Mouse (Mus musculus) right cerebral cortex, postnatal 14 days (tissue): ENCODE measurements around the gene Slc25a54.

Source experiments
- DNase-seq: peaks from one replicate; pipeline ENCODE4 v3.0.0; 2022

Slc25a54 gene

DNA sequence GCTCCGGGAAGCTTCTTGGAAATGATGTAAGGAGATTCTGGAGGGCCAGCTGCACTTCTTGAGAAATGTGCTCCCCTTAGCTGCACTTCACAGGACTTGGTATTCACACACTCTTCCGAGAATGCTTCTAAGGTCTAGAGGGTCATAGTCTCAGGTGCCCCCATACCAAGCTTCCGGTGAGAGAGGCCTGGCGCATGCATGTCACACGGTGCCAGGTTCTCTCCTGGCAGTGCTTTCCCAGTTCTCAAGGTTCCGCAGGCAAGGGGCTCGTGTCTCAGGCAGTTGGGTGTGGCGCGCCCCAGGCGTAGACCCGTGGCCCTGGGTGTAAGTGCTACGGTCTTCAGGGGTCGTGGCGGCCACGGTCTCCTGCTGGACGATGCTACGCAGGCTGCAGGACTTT, at the start of gene Slc25a54:
Slc25a54 (plus strand) TSS at position 301 of the 400 bp plus-strand sequence.
- DNase-seq: no peak

- no peak for DNase-seq
Measured at GRCm38 (mm10) chr3:109030817-109031216, 49.5 kb upstream of the Slc25a54 start.

- no peak for DNase-seq
Measured at GRCm38 (mm10) chr3:109031626-109032025, 48.6 kb upstream of the Slc25a54 start.

- DNase-seq: no peak
Measured at GRCm38 (mm10) chr3:109032306-109032705, 48.0 kb upstream of the Slc25a54 start.

DNA sequence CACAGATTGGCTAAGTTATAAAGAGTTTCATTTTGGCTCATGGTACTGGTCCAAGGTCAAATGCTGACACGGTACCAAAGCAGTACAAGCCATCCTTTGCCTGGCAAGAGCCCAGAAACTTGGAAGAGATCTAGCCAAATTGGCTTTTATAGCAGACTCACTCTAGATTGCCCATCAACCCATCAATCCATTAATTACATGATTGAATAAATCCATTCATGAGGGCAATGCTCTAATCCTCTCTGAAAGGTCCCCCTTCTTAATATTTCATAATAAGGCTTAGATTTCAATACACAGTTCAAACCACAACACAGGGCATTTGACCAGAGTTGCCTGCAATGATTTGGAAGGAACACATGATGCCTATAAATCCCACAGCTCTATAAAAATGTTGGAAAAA, 45.9 kb upstream of the Slc25a54 start:
- no peak for DNase-seq

GRCm38 (mm10) chr3:109040908-109041307, 39.4 kb upstream of the Slc25a54 start:
- DNase-seq: no peak

- no peak for DNase-seq
Measured at GRCm38 (mm10) chr3:109043395-109043794, 36.9 kb upstream of the Slc25a54 start.

DNA sequence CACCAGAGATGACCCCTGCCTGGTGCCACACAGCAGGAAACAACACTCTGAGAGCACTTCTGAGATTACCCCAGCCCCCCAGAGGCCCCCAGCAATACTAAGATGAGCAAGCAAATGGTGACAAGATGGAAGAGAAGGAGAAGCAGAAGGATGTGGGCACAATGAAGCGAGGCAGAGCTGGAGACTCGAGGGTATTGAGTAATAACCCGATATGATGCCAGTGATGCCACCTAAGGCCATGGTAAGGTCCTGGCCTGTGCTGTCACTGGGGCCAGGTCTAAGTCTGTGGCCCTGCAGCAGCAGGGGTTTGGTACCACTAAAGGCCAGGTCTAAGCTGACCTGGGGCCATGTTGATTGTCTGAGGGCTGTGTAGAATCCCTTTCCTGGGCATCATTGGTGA, 33.8 kb upstream of the Slc25a54 start:
- no peak for DNase-seq

DNA sequence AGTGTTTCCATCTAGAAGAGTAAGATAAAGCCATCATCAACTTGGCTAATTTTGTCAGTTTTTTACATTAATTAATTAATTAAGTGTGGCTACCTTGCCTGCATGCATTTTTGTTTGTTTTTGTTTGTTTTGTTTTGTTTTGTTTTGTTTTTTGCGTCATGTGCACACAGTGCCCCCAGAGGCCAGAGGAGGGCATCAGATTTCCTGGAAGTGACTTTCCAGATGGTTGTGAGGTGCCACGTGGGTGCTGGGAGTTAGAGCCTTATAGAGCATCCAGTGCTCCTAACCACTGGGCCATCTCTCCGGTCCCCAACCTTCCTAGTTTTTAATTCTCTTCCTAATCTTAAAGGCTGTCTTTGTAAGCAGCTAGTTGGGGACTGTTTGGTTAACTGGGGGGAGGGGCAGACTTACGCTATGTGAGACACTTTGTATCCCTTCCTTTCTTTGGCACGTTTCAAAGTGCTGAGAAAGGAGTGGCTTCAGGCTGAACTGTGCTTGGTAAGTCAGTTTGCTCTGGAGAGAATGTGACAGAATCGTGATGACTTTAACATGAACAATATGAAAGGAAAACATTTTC, 32.5 kb upstream of the Slc25a54 start:
- no peak for DNase-seq

GRCm38 (mm10) chr3:109051056-109051945, 29.0 kb upstream of the Slc25a54 start:
- DNase-seq: no peak

GRCm38 (mm10) chr3:109051946-109052331, 28.3 kb upstream of the Slc25a54 start:
- no peak for DNase-seq

- no peak for DNase-seq
Measured at GRCm38 (mm10) chr3:109059903-109060302, 20.4 kb upstream of the Slc25a54 start.

GRCm38 (mm10) chr3:109062391-109062790, 17.9 kb upstream of the Slc25a54 start:
- no peak for DNase-seq

GRCm38 (mm10) chr3:109062989-109063388, 17.3 kb upstream of the Slc25a54 start:
- no peak for DNase-seq

GRCm38 (mm10) chr3:109084418-109084817, 4.1 kb downstream of the Slc25a54 start:
- no peak for DNase-seq

DNA sequence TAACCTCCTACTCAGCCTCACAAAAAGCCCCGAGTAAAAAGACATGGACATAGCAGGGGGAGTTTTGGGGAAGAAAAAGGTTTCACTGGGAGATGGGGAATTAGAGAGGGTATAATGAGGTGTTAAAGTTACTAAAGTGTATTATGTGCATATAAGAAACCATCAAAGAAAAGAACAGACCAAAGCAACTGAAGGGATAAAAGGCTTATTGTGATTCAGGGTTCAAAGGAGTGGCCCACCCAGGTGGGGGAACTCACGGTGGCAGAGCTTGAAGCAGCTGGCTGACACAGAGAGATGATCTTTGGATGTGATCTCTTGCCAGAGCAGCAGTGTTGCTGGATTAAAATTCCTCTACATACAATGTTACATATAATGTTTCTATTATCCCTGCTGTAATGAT, 8.2 kb downstream of the Slc25a54 start:
- DNase-seq: no peak

DNA sequence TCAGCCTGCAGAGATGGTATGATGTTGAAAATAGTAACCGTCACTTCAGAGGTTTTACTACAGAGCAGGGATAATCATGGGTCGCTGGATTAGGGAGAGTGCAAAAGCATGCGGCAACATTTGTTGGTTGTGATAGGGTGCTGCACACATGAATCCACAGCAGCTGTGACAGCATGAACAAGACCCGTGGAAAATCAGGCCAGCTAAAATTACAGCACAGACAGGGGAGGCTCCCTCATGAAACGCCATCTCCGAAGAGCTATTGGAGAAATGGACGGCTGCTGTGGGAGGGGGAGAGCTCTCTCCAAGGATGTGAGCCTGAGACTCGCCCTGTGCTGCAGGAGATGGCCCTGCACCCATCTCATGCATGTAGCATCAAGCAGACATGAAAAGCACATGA, 24.4 kb downstream of the Slc25a54 start:
- DNase-seq: no peak

- DNase-seq: no peak
Measured at GRCm38 (mm10) chr3:109117136-109117535, 36.9 kb downstream of the Slc25a54 start.

DNA sequence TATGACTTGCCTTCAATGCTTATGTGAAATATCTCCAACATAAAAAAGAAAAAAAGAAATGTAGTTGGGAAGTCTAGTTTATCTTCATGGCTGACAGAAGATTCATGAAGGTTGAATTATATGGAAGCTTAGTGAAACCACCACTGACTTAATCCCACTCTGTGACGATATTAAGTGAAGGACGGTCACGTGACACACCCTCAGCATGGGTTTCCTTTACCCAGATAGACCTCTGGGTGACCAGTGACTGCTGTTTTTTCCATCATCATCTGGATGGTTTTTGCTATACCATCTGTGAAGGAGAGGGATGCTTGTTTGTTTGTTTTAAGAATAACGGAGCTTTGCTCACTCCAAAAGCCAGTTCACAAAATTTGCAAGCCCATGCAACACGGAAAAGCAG, 39.3 kb downstream of the Slc25a54 start:
- DNase-seq: no peak

DNA sequence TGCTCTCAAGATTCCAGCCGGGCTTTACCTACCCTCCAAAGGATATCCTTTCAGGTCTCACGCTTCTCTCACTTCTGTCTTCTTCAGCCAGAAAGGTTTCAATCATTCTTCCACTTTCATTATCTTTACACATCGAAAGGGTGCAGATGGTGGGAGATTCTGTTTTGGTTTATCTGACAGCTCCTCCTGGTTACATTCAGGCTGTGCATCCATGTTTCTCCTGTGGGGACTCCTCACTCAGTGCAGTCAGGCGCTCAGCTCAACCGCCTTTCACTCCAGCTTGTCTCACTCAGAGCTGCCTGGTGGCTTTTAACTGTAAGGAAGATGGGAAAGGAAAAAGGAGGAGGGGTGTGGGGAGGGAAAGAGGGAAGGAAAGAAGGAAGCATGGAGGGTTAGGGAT, 39.7 kb downstream of the Slc25a54 start:
- no peak for DNase-seq

GRCm38 (mm10) chr3:109122641-109123530, 42.6 kb downstream of the Slc25a54 start, which contains the start of gene Slc25a24:
TSS of gene Slc25a24 (plus strand) at chr3:109123149.
- peak; percentile 14 for DNase-seq

DNA sequence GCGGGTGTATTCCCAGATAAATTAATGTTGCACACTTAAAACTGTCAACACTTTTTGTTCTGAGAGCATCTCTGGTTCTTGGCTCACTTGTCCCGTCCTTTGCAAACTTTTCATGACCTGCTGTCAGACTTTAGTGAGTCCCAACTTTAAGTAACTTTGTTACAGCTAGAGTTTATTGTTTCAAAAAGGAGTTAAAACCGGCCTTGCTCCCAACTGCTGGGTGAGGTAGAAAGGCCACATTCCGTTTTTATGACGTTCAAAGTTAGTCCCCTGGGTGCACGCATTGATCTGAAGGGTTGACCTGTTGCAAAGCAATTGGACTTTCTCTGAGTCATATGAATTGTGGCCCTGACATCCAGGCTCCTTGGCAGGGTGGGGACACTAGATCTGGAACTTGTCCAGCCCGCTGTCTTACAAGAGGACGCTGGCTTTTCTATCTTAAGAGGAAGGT, 43.3 kb downstream of the Slc25a54 start:
- no peak for DNase-seq

GRCm38 (mm10) chr3:109124091-109124490, 43.8 kb downstream of the Slc25a54 start:
- no peak for DNase-seq
